Mouse (Mus musculus) heart, postnatal 0 days (tissue): ENCODE measurements at regions not wholly inside any gene's neighbourhood (a gene's known extent, or its start where the extent isn't known, plus 50 kb on each side); places are given as distances from the start of the nearest gene placed in this dataset.

Source experiments
- CTCF ChIP-seq: IDR thresholded peaks from 2 replicates; pipeline ENCODE4 v1.5.1; 2016; ENCODE audit warnings: antibody characterized with exemption, control low read depth, low read depth
- EP300 ChIP-seq: IDR thresholded peaks from 2 replicates; pipeline ENCODE4 v1.6.1; 2016; ENCODE audit warnings: antibody characterized with exemption, low read depth

GRCm38 (mm10) chr13:50764618-50765017, 66.5 kb downstream of the Gm8765 start:
- TF ChIP-seq EP300 (no peak), CTCF (no peak)
